Mouse (Mus musculus): Measurements from ENCODE around the gene Mrgprh. TPM values are rescaled to one million over a fixed set of nuclear protein-coding genes. Genes with fewer than 3 reads are reported as not detected.

Mrgprh gene
- 0.13 TPM in 1 of 2 replicates, not detected in the other for polyA plus RNA-seq (2016; fragmentation: Nextera tagmentation; extraction: Ambion mirVana)

- no peaks in the 10 kb centered on the region for H3K9me3 ChIP-seq
- no peaks in the 10 kb centered on the region for H3K27me3 ChIP-seq
- H3K36me3 ChIP-seq: no peaks in the 10 kb centered on the region
- H3K27ac ChIP-seq: no peak within 1 kb of the TSS
- H3K9ac ChIP-seq: no peak within 1 kb of the TSS
- peaks cover 16% of the 10 kb centered on the region for H3K4me1 ChIP-seq
- H3K4me3 ChIP-seq: no peak within 1 kb of the TSS
- WGBS: 78% methylated on average over 5 of the region's 5 CpGs
- no peak for ATAC-seq (ENCODE audit: insufficient number of reproducible peaks, insufficient read depth, low FRiP score, low TSS enrichment)
- H3K4me2 ChIP-seq (replicated peaks): no peak within 1 kb of the TSS
Measured at GRCm38 (mm10) chr17:12875734-12876133, at the start of gene Mrgprh. TSS of gene Mrgprh (plus strand) at chr17:12876034.

DNA sequence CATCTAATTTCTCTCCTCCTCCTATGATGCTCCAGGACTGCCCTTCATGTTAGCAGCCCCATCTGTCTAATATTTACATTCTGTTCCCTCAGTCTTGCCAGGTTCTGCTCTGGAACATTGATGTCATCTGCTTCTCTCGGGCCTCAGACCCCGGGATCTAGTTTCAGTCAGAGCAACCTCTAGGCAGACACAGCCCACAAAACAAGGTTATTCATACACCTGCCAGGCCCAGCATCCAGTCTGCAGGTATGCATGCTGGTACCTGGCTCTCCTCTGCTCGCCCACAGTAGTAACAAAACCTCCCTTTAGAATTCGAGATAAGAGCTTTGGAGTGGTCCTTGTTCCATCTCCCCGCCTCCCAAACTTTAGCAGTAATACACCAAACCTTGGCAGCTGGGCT, 45.5 kb upstream of the Mrgprh start:
- H3K9ac ChIP-seq: no peak overlapping the region
- H3K36me3 ChIP-seq: no peaks in the 10 kb centered on the region
- 78% methylated on average over 5 of the region's 5 CpGs for WGBS
- no peaks in the 10 kb centered on the region for H3K4me1 ChIP-seq
- ATAC-seq (ENCODE audit: insufficient number of reproducible peaks, insufficient read depth, low FRiP score, low TSS enrichment): no peak
- H3K4me3 ChIP-seq: no peak overlapping the region
- no peak overlapping the region for H3K4me2 ChIP-seq (replicated peaks)
- no peak overlapping the region for H3K27ac ChIP-seq
- no peaks in the 10 kb centered on the region for H3K27me3 ChIP-seq
- H3K9me3 ChIP-seq: no peaks in the 10 kb centered on the region

GRCm38 (mm10) chr17:12832231-12832630, 43.6 kb upstream of the Mrgprh start:
- 89% methylated on average over 3 of the region's 3 CpGs for WGBS
- no peak overlapping the region for H3K9ac ChIP-seq
- H3K9me3 ChIP-seq: no peaks in the 10 kb centered on the region
- no peak overlapping the region for H3K4me3 ChIP-seq
- H3K4me2 ChIP-seq (replicated peaks): no peak overlapping the region
- H3K4me1 ChIP-seq: no peaks in the 10 kb centered on the region
- H3K27me3 ChIP-seq: no peaks in the 10 kb centered on the region
- ATAC-seq (ENCODE audit: insufficient number of reproducible peaks, insufficient read depth, low FRiP score, low TSS enrichment): no peak
- no peak overlapping the region for H3K27ac ChIP-seq
- H3K36me3 ChIP-seq: no peaks in the 10 kb centered on the region

- H3K27me3 ChIP-seq: no peaks in the 10 kb centered on the region
- H3K9ac ChIP-seq: no peak overlapping the region
- no peak for ATAC-seq (ENCODE audit: insufficient number of reproducible peaks, insufficient read depth, low FRiP score, low TSS enrichment)
- 92% methylated on average over 4 of the region's 4 CpGs for WGBS
- no peak overlapping the region for H3K27ac ChIP-seq
- no peaks in the 10 kb centered on the region for H3K4me1 ChIP-seq
- H3K9me3 ChIP-seq: no peaks in the 10 kb centered on the region
- H3K4me3 ChIP-seq: no peak overlapping the region
- H3K36me3 ChIP-seq: no peaks in the 10 kb centered on the region
- no peak overlapping the region for H3K4me2 ChIP-seq (replicated peaks)
Measured at GRCm38 (mm10) chr17:12832657-12833056, 43.2 kb upstream of the Mrgprh start.

DNA sequence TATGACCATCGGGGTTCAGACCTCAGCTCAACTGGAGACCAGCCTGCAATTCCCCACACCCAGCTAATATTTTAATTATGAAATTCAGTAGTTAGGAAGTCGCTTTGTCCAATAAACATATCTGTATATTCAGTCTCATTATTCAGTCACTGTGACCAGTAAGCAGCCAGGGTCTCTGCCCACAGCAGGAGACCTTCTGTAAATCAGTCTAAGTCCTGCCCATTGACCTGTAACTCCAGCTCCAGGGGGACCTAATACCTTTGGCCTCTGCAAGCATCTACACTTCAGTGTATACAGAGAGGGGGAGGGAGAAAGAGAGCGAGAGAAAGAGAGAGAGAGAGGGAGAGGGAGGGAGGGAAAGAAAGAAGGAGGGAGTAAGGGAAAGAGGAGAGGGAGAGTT, 41.5 kb upstream of the Mrgprh start:
- H3K27ac ChIP-seq: no peak overlapping the region
- H3K9me3 ChIP-seq: no peaks in the 10 kb centered on the region
- H3K27me3 ChIP-seq: no peaks in the 10 kb centered on the region
- H3K4me1 ChIP-seq: peaks cover under 1% of the 10 kb centered on the region; the same call in 1 of the 2 replicates
- 62% methylated on average over 3 of the region's 3 CpGs for WGBS
- H3K4me2 ChIP-seq (replicated peaks): no peak overlapping the region
- H3K4me3 ChIP-seq: no peak overlapping the region
- H3K36me3 ChIP-seq: no peaks in the 10 kb centered on the region
- no peak for ATAC-seq (ENCODE audit: insufficient number of reproducible peaks, insufficient read depth, low FRiP score, low TSS enrichment)
- no peak overlapping the region for H3K9ac ChIP-seq

- peak overlapping the region; percentile 19; the same call in 1 of the 2 replicates for H3K27ac ChIP-seq
- WGBS: 32% methylated on average over 3 of the region's 3 CpGs
- no peak for ATAC-seq (ENCODE audit: insufficient number of reproducible peaks, insufficient read depth, low FRiP score, low TSS enrichment)
Measured at GRCm38 (mm10) chr17:12834826-12835225, 41.0 kb upstream of the Mrgprh start.

DNA sequence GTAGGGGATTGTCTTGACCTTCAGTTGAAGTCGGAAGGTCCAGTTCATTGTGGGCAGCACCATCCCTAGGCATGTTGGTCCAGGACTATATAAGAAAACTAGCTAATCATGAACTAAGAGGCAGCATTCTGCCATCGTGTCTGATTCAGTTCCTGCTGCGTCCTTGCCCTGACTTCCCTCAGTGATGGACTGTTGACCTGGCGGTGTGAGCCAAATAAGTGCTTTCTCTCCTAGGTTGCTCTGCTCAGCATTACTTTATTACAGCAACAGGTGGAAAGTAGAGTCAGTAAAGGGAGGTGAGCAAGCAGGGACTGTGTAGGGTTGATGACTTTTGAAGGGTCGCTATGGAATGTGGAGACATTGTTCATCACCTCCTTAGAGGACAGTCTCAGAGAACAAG, 40.1 kb upstream of the Mrgprh start:
- H3K4me2 ChIP-seq (replicated peaks): no peak overlapping the region
- no peak for ATAC-seq (ENCODE audit: insufficient number of reproducible peaks, insufficient read depth, low FRiP score, low TSS enrichment)
- H3K27ac ChIP-seq: no peak overlapping the region
- H3K4me3 ChIP-seq: no peak overlapping the region
- H3K4me1 ChIP-seq: peaks cover 8% of the 10 kb centered on the region; the same call in 1 of the 2 replicates
- H3K27me3 ChIP-seq: no peaks in the 10 kb centered on the region
- H3K9me3 ChIP-seq: no peaks in the 10 kb centered on the region
- no peaks in the 10 kb centered on the region for H3K36me3 ChIP-seq
- 89% methylated on average over 5 of the region's 5 CpGs for WGBS
- no peak overlapping the region for H3K9ac ChIP-seq

More at GRCm38 (mm10) chr17:12834826-12835225, 41.0 kb upstream of the Mrgprh start:
- Histone ChIP-seq H3K4me1 (peaks cover 6% of the 10 kb centered on the region; the same call in 1 of the 2 replicates), H3K4me3 (no peak overlapping the region), H3K27me3 (no peaks in the 10 kb centered on the region), H3K9ac (no peak overlapping the region), H3K9me3 (no peaks in the 10 kb centered on the region), H3K4me2 (replicated peaks) (no peak overlapping the region), H3K36me3 (no peaks in the 10 kb centered on the region)

DNA sequence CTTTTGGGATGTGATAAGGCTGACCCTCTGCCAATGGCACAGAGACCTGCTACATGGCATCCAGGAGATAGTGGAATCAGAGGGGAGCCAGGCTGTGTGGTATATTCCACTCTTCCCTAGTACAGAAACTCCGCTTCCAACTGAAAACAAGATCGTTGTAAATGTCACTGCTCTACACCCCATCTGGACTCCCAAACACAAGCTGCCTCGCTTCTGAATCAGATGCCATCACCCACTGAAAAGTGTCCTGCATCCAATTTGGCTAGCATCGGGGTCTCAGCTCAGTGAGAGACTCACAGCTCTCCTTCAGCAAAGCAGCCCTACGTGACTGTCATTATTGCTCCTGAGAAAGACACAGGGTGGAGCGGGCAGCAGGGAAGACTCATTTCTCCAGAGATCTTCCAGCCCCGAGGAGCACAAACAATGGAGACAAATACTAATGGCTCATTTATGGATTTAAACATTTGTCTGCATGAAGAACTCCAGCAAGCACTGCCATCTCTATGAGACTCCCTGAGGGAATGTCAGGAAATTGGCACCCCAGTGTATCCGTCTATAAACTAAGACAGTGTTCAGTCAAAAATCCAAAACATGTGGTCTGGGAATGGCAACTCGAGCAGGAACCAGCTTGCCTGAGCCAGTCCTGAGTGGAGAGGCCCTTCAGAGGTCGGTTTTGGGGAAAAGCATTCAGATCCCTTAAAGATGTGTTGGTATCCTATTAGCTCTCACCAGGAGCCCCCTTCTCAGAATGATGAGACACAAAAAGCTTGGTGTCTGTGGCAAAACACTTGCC, 36.2 kb upstream of the Mrgprh start:
- Histone ChIP-seq H3K4me2 (replicated peaks) (no peak overlapping the region), H3K4me1 (peaks cover 12% of the 10 kb centered on the region), H3K36me3 (no peaks in the 10 kb centered on the region), H3K27me3 (no peaks in the 10 kb centered on the region), H3K27ac (no peak overlapping the region), H3K9ac (no peak overlapping the region), H3K9me3 (no peaks in the 10 kb centered on the region), H3K4me3 (no peak overlapping the region)
- WGBS: 58% methylated on average over 10 of the region's 10 CpGs
- no peak for ATAC-seq (ENCODE audit: insufficient number of reproducible peaks, insufficient read depth, low FRiP score, low TSS enrichment)

GRCm38 (mm10) chr17:12843826-12844225, 32.0 kb upstream of the Mrgprh start:
- no peak overlapping the region for H3K4me2 ChIP-seq (replicated peaks)
- H3K9ac ChIP-seq: no peak overlapping the region
- no peak for ATAC-seq (ENCODE audit: insufficient number of reproducible peaks, insufficient read depth, low FRiP score, low TSS enrichment)
- H3K27ac ChIP-seq: peak overlapping the region; percentile 55
- peaks cover 20% of the 10 kb centered on the region for H3K4me1 ChIP-seq
- H3K36me3 ChIP-seq: no peaks in the 10 kb centered on the region
- H3K4me3 ChIP-seq: no peak overlapping the region
- H3K9me3 ChIP-seq: no peaks in the 10 kb centered on the region
- no peaks in the 10 kb centered on the region for H3K27me3 ChIP-seq
- WGBS: 77% methylated on average over 6 of the region's 6 CpGs

GRCm38 (mm10) chr17:12844540-12844939, 31.3 kb upstream of the Mrgprh start:
- H3K9me3 ChIP-seq: no peaks in the 10 kb centered on the region
- 77% methylated on average over 4 of the region's 4 CpGs for WGBS
- H3K4me2 ChIP-seq (replicated peaks): no peak overlapping the region
- no peak overlapping the region for H3K4me3 ChIP-seq
- H3K27me3 ChIP-seq: no peaks in the 10 kb centered on the region
- H3K27ac ChIP-seq: peak overlapping the region; percentile 55; the same call in 1 of the 2 replicates
- no peaks in the 10 kb centered on the region for H3K36me3 ChIP-seq
- peaks cover 17% of the 10 kb centered on the region for H3K4me1 ChIP-seq
- H3K9ac ChIP-seq: no peak overlapping the region
- no peak for ATAC-seq (ENCODE audit: insufficient number of reproducible peaks, insufficient read depth, low FRiP score, low TSS enrichment)

- WGBS: 15% methylated on average over 5 of the region's 5 CpGs
- no peak overlapping the region for H3K4me3 ChIP-seq
- no peak for ATAC-seq (ENCODE audit: insufficient number of reproducible peaks, insufficient read depth, low FRiP score, low TSS enrichment)
Measured at GRCm38 (mm10) chr17:12845862-12846261, 30.0 kb upstream of the Mrgprh start.

DNA sequence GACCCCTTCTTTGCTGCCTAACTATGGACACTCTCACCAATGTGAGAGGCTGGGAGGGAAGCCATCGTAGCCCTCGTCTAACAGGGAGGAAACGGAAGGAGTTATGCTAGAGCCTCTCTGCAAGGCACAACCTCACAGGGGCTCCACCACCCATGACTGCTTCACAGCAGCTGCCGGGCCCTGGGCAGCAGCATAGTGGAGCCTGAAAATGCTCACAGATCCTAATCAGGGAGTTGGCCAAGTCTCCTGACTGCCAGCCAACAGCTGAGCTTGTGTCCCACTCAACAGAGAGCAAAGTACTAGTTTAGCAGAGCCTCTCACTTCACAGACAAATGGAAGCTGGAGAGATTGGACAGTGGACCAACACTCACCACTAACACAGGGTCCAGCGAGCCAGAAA, 29.4 kb upstream of the Mrgprh start:
- Histone ChIP-seq H3K27me3 (no peaks in the 10 kb centered on the region), H3K4me3 (no peak overlapping the region), H3K9me3 (no peaks in the 10 kb centered on the region), H3K9ac (no peak overlapping the region), H3K4me1 (peaks cover 11% of the 10 kb centered on the region), H3K36me3 (no peaks in the 10 kb centered on the region), H3K27ac (0 out of 2 replicates have a peak overlapping the region, but pooled peaks have one; percentile 25), H3K4me2 (replicated peaks) (no peak overlapping the region)
- 76% methylated on average over 5 of the region's 5 CpGs for WGBS
- 0 out of 2 replicates have a peak, but pooled peaks have one; percentile 58 for ATAC-seq (ENCODE audit: insufficient number of reproducible peaks, insufficient read depth, low FRiP score, low TSS enrichment)

More at GRCm38 (mm10) chr17:12845862-12846261, 30.0 kb upstream of the Mrgprh start:
- H3K27ac ChIP-seq: no peak overlapping the region; the same call in 1 of the 2 replicates
- peaks cover 11% of the 10 kb centered on the region for H3K4me1 ChIP-seq
- H3K9ac ChIP-seq: no peak overlapping the region
- no peaks in the 10 kb centered on the region for H3K27me3 ChIP-seq
- no peaks in the 10 kb centered on the region for H3K36me3 ChIP-seq
- no peak overlapping the region for H3K4me2 ChIP-seq (replicated peaks)
- no peaks in the 10 kb centered on the region for H3K9me3 ChIP-seq
